Mouse (Mus musculus): Measurements from ENCODE around the gene Arhgap21.

- TF ChIP-seq GATA1 (IDR thresholded peaks at IDR 0.05; ENCODE audit: low read length) (no peak), TAL1 (IDR thresholded peaks at IDR 0.05; ENCODE audit: low read length) (no peak)
These were observed 6.4 kb downstream of the Arhgap21 start for GRCm38 (mm10) chr2:20962284-20962683.

All from erythroblast, embryonic 14.5 days (primary cell).